Mouse (Mus musculus) adrenal gland, adult 2 months (tissue): Measurements from ENCODE around the gene Cnnm2. TPM values are rescaled to one million over a fixed set of nuclear protein-coding genes. Genes with fewer than 3 reads are reported as not detected.
A peak's percentile ranks its signal among the peaks of the same experiment; 100 is the strongest.

Experiments
- DNase-seq: peaks from one replicate; pipeline ENCODE4 v3.0.0; 2021
- polyA plus RNA-seq: library from polyadenylated mRNA; depleted of rRNA; stranded (reverse); fragments of >200 nt; gene quantifications from 2 replicates; pipeline ENCODE4 v1.2.3, GENCODE M21; 2012; rRNA removed
- total RNA-seq, 2 experiments: library from RNA; stranded (reverse); gene quantifications; 2 replicates each; pipeline ENCODE4 v1.2.3; 2021

Gene Cnnm2
- total and polyA plus RNA-seq, 3 experiments = 33.4 to 40.7 (median 34.9) TPM

DNA sequence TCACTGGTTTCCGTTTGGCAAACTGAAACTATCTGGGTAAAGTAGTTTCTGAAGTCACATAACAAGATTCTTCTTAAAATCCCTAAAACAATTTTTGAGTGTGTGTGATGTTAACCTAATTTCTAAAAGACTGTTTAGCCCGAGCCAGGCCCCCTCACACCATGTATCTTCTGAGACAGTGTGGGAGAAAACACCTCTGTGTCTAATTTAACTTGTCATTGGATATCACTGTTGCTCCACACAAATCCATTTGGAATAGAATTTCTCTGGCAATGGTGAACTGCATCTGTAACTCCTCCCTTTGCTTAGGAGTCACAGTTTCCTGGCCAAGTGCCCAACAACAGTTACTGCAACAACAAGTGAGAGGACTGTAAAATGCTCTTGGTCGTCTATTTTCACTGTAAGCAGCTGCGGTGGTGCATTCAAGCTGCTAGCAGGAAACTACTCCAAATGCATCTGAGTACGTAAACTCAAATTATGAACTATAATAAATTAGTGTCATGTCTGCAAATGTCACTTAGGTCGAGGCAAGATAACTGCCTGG is 167.7 kb downstream of the Cnnm2 start:
- peak; percentile 91 for DNase-seq

Other genes starting within 250 kb of the Cnnm2 start
- 10 to 100 TPM; 51.6 to 75.1 TPM for gene Arl3, start 188.4 kb upstream of the Cnnm2 start, total RNA-seq
- gene Arl3, start 188.4 kb upstream of the Cnnm2 start, polyA plus RNA-seq = 11.7 and 12.2 TPM in 2 replicates
- gene Sfxn2, start 188.2 kb upstream of the Cnnm2 start, total RNA-seq = 10 to 100 TPM in 1 of 2 experiments, 1 to 10 TPM in 1; 7.7 to 12.7 TPM
- 3.7 and 4.6 TPM in 2 replicates for gene Sfxn2, start 188.2 kb upstream of the Cnnm2 start, polyA plus RNA-seq
- 100 to 1,000 TPM; 136 to 156 TPM for gene Wbp1l, start 162.5 kb upstream of the Cnnm2 start, total RNA-seq
- 128 and 159 TPM in 2 replicates for gene Wbp1l, start 162.5 kb upstream of the Cnnm2 start, polyA plus RNA-seq
- gene Cyp17a1, start 88.4 kb upstream of the Cnnm2 start, total RNA-seq = 1 to 10 TPM; 1.7 to 3.0 TPM
- gene Cyp17a1, start 88.4 kb upstream of the Cnnm2 start, polyA plus RNA-seq = 0.18 and 0.19 TPM in 2 replicates
- gene Borcs7, start 71.7 kb upstream of the Cnnm2 start, total RNA-seq = 10 to 100 TPM; 13.5 to 14.5 TPM
- gene Borcs7, start 71.7 kb upstream of the Cnnm2 start, polyA plus RNA-seq = 2.3 and 2.9 TPM in 2 replicates
- 10 to 100 TPM; 89.0 to 94.8 TPM for gene As3mt, start 54.1 kb upstream of the Cnnm2 start, total RNA-seq
- 11.3 and 14.3 TPM in 2 replicates for gene As3mt, start 54.1 kb upstream of the Cnnm2 start, polyA plus RNA-seq